Mouse (Mus musculus): Measurements from ENCODE around the gene Coa5. TPM values are rescaled to one million over a fixed set of nuclear protein-coding genes. Genes with fewer than 3 reads are reported as not detected.

Coa5 gene
- polyA plus RNA-seq, 1 experiment from 2014 or later = 68.0 TPM

DNA sequence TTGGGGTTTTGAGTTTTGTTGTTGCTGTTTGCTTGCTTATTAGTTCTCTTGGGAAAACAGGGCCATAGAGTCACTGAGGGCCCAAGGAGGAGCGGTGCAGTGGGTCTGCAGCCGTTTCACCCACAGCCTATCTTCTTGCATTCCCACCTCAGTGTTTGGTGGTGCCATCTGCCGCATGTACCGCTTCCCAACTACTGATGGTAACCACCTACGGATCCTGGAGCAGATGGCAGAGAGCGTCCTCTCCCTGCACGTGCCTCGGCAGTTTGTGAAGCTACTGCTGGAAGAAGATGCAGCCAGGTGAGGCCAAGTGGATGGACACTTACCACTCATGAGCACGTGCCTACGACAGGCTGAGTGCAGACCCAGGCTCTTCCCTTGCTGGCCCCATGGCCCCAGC lies 61.8 kb downstream of the Coa5 start:
- no peak overlapping the region for H3K4me3 ChIP-seq (ENCODE audit: low read length)
- WGBS = 90% methylated on average over 10 of the region's 10 CpGs
- H3K9me3 ChIP-seq (replicated peaks; ENCODE audit: control insufficient read depth, low read length) = no peaks in the 10 kb centered on the region
- H3K4me1 ChIP-seq (ENCODE audit: control insufficient read depth, insufficient read depth, low read length) = no peaks in the 10 kb centered on the region
- ATAC-seq (replicated peaks; ENCODE audit: extremely low read depth, insufficient read depth, low FRiP score) = no peak
- H3K4me2 ChIP-seq (ENCODE audit: low read depth, low read length) = no peak overlapping the region
- no peak overlapping the region for H3K9ac ChIP-seq (ENCODE audit: low read length)
- no peak overlapping the region for H3K27ac ChIP-seq (ENCODE audit: low read length)
- no peaks in the 10 kb centered on the region for H3K27me3 ChIP-seq (ENCODE audit: control insufficient read depth, insufficient read depth, low read length)
- H3K36me3 ChIP-seq (ENCODE audit: control insufficient read depth, insufficient read depth) = peaks cover 13% of the 10 kb centered on the region

Other genes starting within 250 kb of the Coa5 start
- gene Cnga3, start 215.7 kb downstream of the Coa5 start, polyA plus RNA-seq (2015; fragmentation: Nextera tagmentation; extraction: Ambion mirVana) = not detected in 2 replicates
- 12.7 and 13.5 TPM in 2 replicates for gene Inpp4a, start 130.2 kb downstream of the Coa5 start, polyA plus RNA-seq (2015; fragmentation: Nextera tagmentation; extraction: Ambion mirVana)
- gene Unc50, start within 50 bp of the Coa5 start, polyA plus RNA-seq (2015; fragmentation: Nextera tagmentation; extraction: Ambion mirVana) = 78.8 and 86.6 TPM in 2 replicates
- 5.0 and 5.3 TPM in 2 replicates for gene Mgat4a, start 110.9 kb upstream of the Coa5 start, polyA plus RNA-seq (2015; fragmentation: Nextera tagmentation; extraction: Ambion mirVana)